In the genomic region with DNA sequence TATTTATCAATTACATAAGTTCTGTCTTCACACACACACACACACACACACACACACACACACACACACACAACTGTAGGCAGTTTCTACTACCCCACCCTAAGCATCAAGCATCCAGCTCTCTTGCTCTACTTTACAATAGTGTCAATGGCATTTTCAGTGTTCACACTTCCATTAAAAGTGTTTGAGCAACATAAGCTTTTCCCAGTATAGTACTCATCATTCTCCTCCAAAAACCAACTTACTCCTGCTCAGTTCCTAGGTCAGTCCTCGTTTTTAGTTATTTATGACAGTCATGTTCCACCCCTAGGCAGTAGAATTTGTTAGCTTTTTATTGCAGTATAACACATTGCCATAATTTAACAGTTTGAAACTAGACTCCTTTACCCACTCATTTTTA, we compare ENCODE assay signal across 18 mouse cellular contexts.
DNase-seq lines count a peak whose midpoint lies in the region.
"Had no signal": no experiment of that assay in that cellular context is flagged by ENCODE, and none has a peak within 500 bp of the region (broad histone marks: within the 10 kb centered on the region; RNA-seq: fewer than 3 reads in every experiment).

No protein-coding gene starts in this region.

- peak; percentile 2 to 36 for DNase-seq in frontal cortex, adult 2 months (ENCODE audit: extremely low spot score in 1 of 2, low spot score in 1 of 2)
- DNase-seq in frontal cortex, postnatal 25 days (ENCODE audit: low spot score in 2 of 2) = no peak
- peak; percentile 1 for DNase-seq in right cerebral cortex, adult 18-20 months
- DNase-seq in right cerebral cortex, postnatal 25 days = no peak
- peak; percentile 54 for DNase-seq in brain, adult 2 months (ENCODE audit: low read depth, low spot score)
- DNase-seq in lung, postnatal 36 days = no peak
- DNase-seq: adrenal gland, postnatal 10 days; adrenal gland, postnatal 36 days; B cell, adult 2 months; cerebellum, adult 11 months; cerebellum, adult 2 months; cerebellum, adult 9-11 months; cerebellum, postnatal 25 days; forebrain, postnatal 0 days; gastrocnemius, postnatal 25 days; heart, adult 18-20 months; heart, postnatal 10 days; heart, postnatal 36 days had no signal

Comparison
In these comparisons a context has a peak if more than half of its experiments do, and no peak if none do; other contexts are left out.
1. DNase-seq: peak in frontal cortex, adult 2 months (2 of 2), right cerebral cortex, adult 18-20 months (single experiment) and brain, adult 2 months (single experiment); none in frontal cortex, postnatal 25 days (0 of 2), right cerebral cortex, postnatal 25 days (single experiment) and lung, postnatal 36 days (single experiment).